Mouse (Mus musculus) bone marrow macrophage, adult 2 months (primary cell): ENCODE data around the gene Tob1. TPM values are rescaled to one million over a fixed set of nuclear protein-coding genes. Genes with fewer than 3 reads are reported as not detected.

Source experiments
- H3K27ac ChIP-seq: 2 replicates; pipeline ENCODE4 v1.5.1; 2012; ENCODE audit warnings: low read depth, low read length; ENCODE audit not compliant: insufficient read depth
- H3K4me1 ChIP-seq: 2 replicates; pipeline ENCODE4 v1.6.1; 2012; ENCODE audit warnings: low read length; ENCODE audit not compliant: control insufficient read depth, insufficient read depth
- H3K4me3 ChIP-seq: 2 replicates; pipeline ENCODE4 v1.5.1; 2012; ENCODE audit warnings: mild to moderate bottlenecking, low read length, moderate library complexity; ENCODE audit not compliant: insufficient read depth
- CTCF ChIP-seq: IDR thresholded peaks from 2 replicates; pipeline ENCODE4 v1.5.1; 2012; ENCODE audit warnings: low read depth, mild to moderate bottlenecking, low read length, moderate library complexity
- POLR2A ChIP-seq: IDR thresholded peaks from 2 replicates; pipeline ENCODE4 v1.6.1; 2012; ENCODE audit warnings: mild to moderate bottlenecking, low read depth, low read length, borderline replicate concordance
- polyA plus RNA-seq: library from polyadenylated mRNA; stranded (reverse); fragments of >200 nt; gene quantifications from 2 replicates; pipeline ENCODE4 v1.2.4, GENCODE M21; 2012; ENCODE audit not compliant: missing spikeins, insufficient read depth, insufficient read length

Tob1 gene
- polyA plus RNA-seq, 1 experiment = 16.7 TPM

- Histone ChIP-seq H3K27ac (no peak overlapping the region), H3K4me1 (0 out of 2 replicates have a peak, but pooled peaks cover 3% of the 10 kb centered on the region), H3K4me3 (no peak overlapping the region)
- TF ChIP-seq CTCF = no peak
- no peak for TF ChIP-seq POLR2A
Measured at GRCm38 (mm10) chr11:94193109-94193508, 18.1 kb upstream of the Tob1 start.

GRCm38 (mm10) chr11:94196311-94196710 is 14.9 kb upstream of the Tob1 start:
- peaks cover 8% of the 10 kb centered on the region for H3K4me1 ChIP-seq
- H3K4me3 ChIP-seq = no peak overlapping the region
- TF ChIP-seq POLR2A (no peak), CTCF (no peak)
- H3K27ac ChIP-seq = no peak overlapping the region

GRCm38 (mm10) chr11:94198405-94199146 is 12.7 kb upstream of the Tob1 start:
- H3K4me1 ChIP-seq = peaks cover 9% of the 10 kb centered on the region
- no peak for TF ChIP-seq CTCF
- no peak for TF ChIP-seq POLR2A
- no peak overlapping the region for H3K27ac ChIP-seq
- H3K4me3 ChIP-seq = no peak overlapping the region

GRCm38 (mm10) chr11:94199771-94200170 is 11.5 kb upstream of the Tob1 start:
- H3K27ac ChIP-seq = no peak overlapping the region
- TF ChIP-seq POLR2A (no peak), CTCF (no peak)
- no peak overlapping the region for H3K4me3 ChIP-seq
- peaks cover 11% of the 10 kb centered on the region for H3K4me1 ChIP-seq

- peaks cover 15% of the 10 kb centered on the region for H3K4me1 ChIP-seq
- H3K4me3 ChIP-seq = no peak overlapping the region
- TF ChIP-seq CTCF (no peak), POLR2A (no peak)
- no peak overlapping the region for H3K27ac ChIP-seq
Measured at GRCm38 (mm10) chr11:94200422-94200821, 10.8 kb upstream of the Tob1 start.

- peaks cover 32% of the 10 kb centered on the region for H3K4me1 ChIP-seq
- no peak overlapping the region for H3K27ac ChIP-seq
- no peak overlapping the region for H3K4me3 ChIP-seq
- no peak for TF ChIP-seq CTCF
- no peak for TF ChIP-seq POLR2A
Measured at GRCm38 (mm10) chr11:94202106-94202505, 9.1 kb upstream of the Tob1 start.

- H3K4me1 ChIP-seq = peaks cover 36% of the 10 kb centered on the region
- no peak overlapping the region for H3K27ac ChIP-seq
- H3K4me3 ChIP-seq = no peak overlapping the region
- no peak for TF ChIP-seq CTCF
- TF ChIP-seq POLR2A = no peak
Measured at GRCm38 (mm10) chr11:94203066-94203465, 8.2 kb upstream of the Tob1 start.

- H3K27ac ChIP-seq = no peak overlapping the region
- H3K4me1 ChIP-seq = peaks cover 37% of the 10 kb centered on the region
Measured at GRCm38 (mm10) chr11:94206398-94207114, 4.7 kb upstream of the Tob1 start.

GRCm38 (mm10) chr11:94208811-94209675 is 2.2 kb upstream of the Tob1 start:
- Histone ChIP-seq H3K4me1 (peaks cover 36% of the 10 kb centered on the region), H3K27ac (peak overlapping the region; percentile 99), H3K4me3 (no peak overlapping the region)
- TF ChIP-seq POLR2A = no peak
- no peak for TF ChIP-seq CTCF

More at GRCm38 (mm10) chr11:94206398-94207114, 4.7 kb upstream of the Tob1 start:
- H3K4me3 ChIP-seq = no peak overlapping the region
- TF ChIP-seq POLR2A = no peak
- TF ChIP-seq CTCF = no peak
